Mouse (Mus musculus) bone marrow, adult 2 months (tissue): ENCODE measurements around the gene Tac4.
A peak's percentile ranks its signal among the peaks of the same experiment; 100 is the strongest.

Experiments
- CTCF ChIP-seq: fragments of 200-500 bp; IDR thresholded peaks from 2 replicates; pipeline ENCODE4 v1.5.1; 2011; ENCODE audit warnings: low read length, control low read depth; ENCODE audit not compliant: control insufficient read depth, insufficient read depth
- POLR2A ChIP-seq: fragments of 200-500 bp; IDR thresholded peaks from 2 replicates; pipeline ENCODE4 v1.6.1; 2011; ENCODE audit warnings: low read depth, mild to moderate bottlenecking, control low read depth, low read length, borderline replicate concordance; ENCODE audit not compliant: control insufficient read depth

DNA sequence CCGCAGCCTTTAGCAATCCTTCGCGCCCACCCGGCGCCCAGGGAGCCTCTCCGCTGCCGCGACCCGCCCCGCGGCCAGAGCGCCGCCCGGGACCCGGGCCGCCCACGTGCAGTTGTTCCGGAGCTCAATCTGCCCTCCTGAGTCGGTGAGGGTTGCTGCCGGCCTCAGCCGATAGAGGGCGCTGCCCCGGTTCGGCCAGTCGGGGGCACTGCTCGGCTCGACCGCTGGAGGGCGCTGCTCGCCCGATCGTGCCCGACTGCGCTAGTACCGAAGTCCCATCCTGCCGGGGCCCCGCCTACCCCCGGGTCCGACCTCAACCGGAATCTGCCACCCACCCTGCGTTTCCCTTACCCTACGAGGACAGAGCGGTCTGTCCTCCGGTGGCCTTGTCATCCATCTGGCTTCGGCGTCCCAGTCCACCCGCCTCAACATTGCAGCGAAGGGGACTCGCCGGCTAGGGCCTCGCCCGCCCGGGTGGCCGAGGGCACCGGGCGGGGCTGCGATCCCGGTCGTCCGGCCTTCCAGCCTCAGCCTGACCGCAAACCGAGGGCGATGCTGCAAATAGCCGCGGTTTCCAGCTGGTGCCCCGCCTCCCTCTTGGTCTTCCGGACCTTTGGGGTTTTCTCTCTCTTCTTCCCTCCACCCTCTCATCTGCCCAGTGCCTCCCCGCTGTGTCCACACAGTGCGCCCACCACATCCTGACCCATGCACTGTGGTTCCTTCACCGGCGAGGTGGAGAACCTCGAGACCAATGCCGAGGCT is 2.1 kb upstream of the Tac4 start:
- peak; percentile 98 for TF ChIP-seq CTCF
- no peak for TF ChIP-seq POLR2A
